Mouse (Mus musculus): ENCODE measurements around the gene 2310034G01Rik. TPM values are rescaled to one million over a fixed set of nuclear protein-coding genes. Genes with fewer than 3 reads are reported as not detected.
A peak's percentile ranks its signal among the peaks of the same experiment; 100 is the strongest.

Gene 2310034G01Rik
- total RNA-seq, 1 experiment from 2014 or later: not detected

DNA sequence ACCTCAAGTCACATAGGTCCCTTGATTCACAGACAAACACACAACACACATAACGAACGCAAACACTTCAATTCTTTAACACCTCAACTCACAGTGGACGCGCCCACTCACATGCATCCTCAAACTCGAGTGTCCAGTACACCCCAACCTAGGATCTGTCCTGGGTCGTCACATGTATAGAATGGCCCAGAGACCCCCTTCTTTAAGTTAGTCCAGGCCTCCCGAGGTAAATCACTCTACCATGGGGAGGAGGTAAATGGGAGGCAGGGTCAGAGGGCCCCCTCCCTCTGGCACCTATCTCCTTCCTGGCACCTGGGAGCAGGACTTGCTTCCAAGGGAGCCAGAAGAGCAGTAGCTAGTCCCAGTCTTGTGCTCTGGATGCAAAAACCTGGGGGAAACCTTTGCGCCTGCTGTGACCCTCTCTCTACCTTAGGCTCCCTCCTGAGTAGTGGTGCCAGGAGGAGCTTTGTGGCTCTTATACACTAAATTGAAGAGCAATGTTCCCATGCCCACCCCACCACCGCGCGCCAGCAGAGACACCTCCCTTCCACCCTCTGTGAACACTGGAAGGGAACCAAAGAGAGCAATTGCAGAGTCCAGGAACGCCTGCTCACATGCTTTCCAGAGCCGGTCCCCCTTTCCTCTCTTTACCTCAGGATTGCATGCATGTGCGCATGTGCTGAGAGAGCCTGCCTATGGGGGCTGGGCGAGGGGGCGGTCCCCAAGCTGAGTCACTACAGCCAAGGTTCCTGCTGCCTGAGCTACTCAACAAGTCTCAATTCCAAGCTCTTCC is 31.3 kb downstream of the 2310034G01Rik start:
- ATAC-seq (ENCODE audit: extremely low read depth, insufficient number of reproducible peaks, low FRiP score, poor library complexity, severe bottlenecking): no peak

DNA sequence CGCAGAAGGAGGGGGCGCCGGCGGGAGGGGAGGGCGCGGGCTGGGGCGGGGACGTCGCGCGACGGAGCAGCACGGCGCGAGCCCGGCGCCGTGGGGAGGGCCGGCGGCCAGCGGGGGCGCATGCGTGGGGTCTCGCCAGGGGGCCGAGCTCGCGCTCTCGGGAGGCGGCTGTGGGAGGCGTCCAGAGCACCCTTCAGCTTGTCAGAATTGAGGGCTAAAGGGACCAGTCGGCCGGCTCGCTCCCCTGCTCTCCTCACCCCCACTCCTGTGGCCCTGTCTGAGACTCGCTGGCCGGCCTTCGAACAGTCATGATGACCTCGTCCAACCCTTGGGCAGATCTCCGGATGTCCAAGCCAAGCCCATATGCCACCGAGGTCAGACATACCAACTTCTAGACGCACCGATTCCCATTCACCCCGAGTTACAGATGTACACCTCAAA is 32.1 kb downstream of the 2310034G01Rik start:
- ATAC-seq (ENCODE audit: extremely low read depth, insufficient number of reproducible peaks, low FRiP score, poor library complexity, severe bottlenecking): no peak

DNA sequence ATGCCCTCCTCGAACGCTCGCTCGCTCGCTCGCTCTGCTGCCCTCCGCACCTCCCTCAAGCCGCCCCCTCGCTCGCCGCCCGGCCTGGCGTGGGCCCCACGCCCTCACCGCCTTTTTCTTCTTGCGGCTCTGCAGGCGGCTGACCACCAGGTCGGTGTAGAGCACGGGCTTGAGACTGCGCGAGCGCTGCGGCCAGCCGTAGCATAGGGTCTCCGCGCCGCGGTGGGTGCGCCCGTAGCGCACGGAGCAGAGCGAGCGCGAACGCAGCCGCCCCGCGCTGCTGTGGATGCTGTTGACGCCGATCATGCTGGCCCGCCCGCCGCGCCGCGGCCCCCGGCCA is 32.6 kb downstream of the 2310034G01Rik start:
- ATAC-seq (ENCODE audit: extremely low read depth, insufficient number of reproducible peaks, low FRiP score, poor library complexity, severe bottlenecking): no peak

DNA sequence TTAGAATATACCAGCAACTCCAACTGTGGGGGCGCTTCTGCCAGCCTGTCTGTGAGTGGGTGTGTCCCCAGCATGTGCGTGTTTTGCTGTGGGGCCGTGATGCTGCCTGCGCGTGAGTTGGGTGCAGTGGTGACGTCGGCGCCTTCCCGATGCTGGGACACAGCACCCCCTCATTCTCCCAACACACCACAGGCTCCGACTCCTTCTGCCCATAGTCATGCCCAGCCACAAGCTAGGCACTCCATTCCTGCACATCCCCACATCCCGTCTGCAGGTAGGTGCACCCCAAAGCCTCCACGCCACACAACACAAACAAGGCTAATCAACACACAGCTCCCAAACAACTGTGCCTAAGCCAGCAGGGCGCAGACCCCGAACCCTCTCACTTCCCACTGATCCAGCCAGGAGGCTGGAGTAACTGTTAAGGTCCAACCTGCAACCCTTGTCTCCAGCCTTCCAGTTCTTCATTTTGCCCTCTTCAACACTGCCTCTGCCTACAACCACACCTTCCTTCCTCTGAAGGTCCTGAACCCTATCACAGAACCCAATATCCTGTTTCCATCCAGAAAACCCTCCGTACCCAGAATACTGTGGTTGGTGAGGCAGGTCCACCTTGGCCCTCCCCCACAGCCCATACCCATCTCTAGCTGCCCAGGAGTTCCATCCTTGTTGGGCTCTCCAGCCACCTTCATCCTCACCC is 33.1 kb downstream of the 2310034G01Rik start:
- no peak for ATAC-seq (ENCODE audit: extremely low read depth, insufficient number of reproducible peaks, low FRiP score, poor library complexity, severe bottlenecking)

DNA sequence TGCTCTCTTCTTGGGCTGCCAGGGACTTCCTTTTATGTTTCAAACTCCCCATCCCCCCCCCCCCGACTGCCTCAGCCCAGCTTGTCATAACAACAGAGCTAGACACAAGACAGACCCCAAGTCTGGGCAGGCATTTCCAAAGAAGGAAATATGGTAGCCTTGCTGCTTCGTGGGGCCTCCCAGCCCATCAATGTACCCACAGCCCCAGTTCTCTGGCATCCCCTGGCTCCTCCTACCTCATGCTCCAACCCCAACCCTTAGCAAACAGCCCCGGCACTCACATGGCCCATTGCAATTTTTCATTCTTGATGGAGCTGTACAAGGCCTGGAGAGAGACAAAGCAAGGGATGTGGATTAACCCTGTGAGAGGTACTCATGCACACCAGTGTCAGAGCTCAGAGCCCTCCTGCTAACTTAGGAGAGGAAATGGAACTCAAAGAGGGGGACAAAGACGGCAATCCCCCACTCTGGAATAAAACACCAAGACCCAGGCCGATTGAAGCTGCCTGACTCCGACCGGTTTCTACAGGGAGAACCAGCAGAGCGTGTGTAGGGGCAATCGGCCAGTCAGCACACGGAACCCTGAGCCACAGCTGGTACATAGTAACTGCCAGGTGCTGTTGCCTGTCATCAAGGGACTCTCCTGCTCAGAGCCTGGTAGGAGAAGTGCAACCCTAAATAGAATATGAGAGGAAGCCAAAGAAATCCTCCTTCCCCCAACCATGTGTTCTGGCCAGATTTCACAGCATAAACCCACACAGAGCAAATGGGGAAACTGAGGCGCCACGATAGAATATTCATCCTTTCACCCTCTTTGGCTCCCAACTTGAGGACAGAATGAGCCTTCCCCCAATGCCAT is 34.1 kb downstream of the 2310034G01Rik start:
- no peak for ATAC-seq (ENCODE audit: extremely low read depth, insufficient number of reproducible peaks, low FRiP score, poor library complexity, severe bottlenecking)

DNA sequence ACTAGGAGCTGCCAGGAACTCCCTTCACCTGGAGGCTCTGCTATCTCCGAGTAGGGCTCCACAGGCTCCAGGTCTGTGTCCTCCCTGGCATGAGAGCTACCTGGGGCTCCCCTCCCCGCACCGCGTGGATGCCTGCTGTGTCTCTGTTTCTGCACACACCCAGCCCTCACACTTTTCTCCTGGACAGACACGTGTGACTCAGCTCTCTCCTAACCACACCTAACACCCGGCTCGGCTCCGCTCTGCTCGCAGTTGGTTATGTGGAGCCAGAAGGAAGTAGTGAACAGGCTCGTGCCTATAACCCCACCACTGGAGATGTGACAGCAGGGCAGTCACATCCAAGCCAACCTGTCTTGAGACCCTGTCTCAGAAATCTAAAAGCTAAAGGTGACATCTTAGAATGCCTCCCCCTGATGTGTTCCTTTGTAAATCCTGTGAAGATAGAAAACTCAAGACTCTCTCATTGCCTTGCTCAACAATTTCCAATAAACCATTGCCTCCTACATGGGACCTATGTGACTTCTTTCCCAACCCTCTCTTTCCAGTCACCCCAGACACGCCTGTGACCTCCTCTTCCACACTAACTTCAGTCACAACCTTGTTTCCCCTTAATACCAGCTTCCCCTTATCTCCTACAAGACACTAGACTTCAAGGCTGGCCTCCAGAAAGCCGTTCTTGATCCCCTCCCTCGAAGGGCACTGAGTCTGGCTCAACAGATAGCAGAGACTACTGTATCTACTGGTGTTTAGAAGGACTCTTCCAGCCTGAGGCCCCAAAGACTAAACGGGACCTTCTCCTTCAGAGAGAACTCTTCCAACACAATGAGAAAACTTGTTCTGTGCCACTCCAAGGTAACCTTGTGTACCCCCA is 35.0 kb downstream of the 2310034G01Rik start:
- no peak for ATAC-seq (ENCODE audit: extremely low read depth, insufficient number of reproducible peaks, low FRiP score, poor library complexity, severe bottlenecking)

DNA sequence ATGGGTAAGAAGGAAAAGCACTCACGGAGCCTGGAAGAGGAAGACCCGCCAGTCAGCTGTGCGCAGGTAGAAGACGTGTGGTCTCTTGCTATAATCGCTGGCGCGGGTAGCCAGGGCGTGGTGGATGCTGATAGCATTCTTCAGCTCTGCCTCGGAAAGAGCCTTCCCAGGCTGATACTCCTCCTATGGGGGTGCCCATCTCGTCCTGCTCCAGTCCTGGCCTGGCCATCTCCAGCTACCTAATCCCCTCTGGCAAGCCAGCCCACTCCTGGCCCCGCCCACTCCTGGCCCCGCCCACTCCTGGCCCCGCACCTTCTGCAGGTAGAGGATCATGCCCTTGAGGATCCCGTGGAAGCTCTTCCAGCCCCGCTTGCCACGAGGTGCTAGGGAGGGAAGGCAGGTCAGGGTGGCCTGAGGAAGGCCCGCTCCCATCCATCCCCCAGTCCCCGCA is 35.9 kb downstream of the 2310034G01Rik start:
- no peak for ATAC-seq (ENCODE audit: extremely low read depth, insufficient number of reproducible peaks, low FRiP score, poor library complexity, severe bottlenecking)

DNA sequence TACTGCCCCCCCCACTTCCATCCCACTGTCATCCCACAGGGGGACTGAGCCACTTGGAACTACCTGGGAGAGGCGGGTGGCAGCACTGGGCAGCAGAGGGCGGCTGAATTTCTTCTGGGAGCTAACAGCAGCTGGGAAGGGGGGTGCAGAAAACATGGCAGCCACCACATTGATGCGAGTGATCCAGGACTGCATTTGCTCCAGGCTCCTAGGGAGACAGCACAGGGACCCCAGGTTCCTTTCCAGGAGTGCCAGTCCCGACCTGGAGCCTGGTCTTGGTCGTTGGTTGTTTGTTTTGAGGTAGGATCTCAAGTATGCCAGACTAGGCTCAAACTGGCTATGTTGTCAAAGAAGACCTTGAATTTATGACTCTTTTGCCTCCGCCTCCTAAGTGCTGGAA is 36.5 kb downstream of the 2310034G01Rik start:
- ATAC-seq (ENCODE audit: extremely low read depth, insufficient number of reproducible peaks, low FRiP score, poor library complexity, severe bottlenecking): no peak

DNA sequence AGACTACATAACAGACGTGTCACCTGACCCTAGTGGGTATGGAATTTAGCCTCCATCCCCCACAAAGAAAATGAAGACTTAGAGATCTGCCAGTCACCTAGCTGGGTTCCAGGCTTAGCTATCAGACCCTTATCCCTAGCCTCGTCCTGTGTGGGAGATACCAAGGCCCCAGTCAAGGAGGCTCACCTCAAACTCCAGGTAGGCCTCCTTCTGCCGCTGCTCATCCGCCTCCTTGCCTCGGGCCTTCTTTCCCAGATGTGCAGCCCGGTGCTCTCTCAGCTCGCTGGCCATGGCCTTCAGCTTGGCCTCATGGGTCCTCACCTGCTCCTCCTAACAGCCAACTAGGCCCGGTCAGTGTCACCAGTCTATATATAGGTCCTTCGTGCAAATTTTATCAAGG is 37.0 kb downstream of the 2310034G01Rik start:
- no peak for ATAC-seq (ENCODE audit: extremely low read depth, insufficient number of reproducible peaks, low FRiP score, poor library complexity, severe bottlenecking)

DNA sequence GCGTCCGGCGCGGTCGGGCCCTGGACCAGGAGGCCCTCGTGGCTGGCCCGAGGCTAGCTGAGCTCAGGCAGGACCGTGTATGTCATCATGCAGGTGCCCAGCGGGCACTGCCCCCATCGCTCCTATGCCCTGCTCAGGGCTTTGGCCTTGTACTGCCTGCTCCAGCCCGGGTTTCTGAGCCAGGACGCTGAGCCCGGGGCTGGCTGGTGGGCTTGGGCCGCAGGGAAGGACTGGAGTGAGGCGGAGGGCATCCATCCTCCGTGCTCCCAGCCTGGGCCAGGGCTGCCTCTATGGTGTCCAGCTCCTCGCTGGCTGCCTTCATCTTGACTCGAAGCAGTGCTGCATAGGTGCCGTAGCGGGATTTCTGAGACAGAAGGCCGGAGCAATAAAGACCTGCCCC is 37.5 kb downstream of the 2310034G01Rik start:
- ATAC-seq (ENCODE audit: extremely low read depth, insufficient number of reproducible peaks, low FRiP score, poor library complexity, severe bottlenecking): no peak

DNA sequence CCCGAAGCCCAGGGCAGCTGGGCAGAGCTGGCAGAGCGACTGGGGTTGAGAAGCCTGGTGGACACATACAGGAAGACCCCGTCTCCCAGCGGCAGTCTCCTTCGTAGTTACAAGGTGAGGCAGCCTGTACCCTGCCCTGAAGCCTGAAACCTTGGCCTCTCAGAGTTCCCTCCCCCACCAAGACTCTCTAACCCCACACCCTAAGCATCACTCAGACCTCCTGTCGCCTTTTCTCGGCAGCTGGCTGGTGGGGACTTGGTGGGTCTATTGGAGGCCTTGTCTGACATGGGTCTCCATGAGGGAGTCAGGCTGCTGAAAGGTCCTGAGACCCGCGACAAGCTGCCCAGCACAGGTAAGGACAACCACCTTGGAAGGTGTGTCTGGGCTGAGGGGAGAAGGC is 38.8 kb downstream of the 2310034G01Rik start:
- ATAC-seq (ENCODE audit: extremely low read depth, insufficient number of reproducible peaks, low FRiP score, poor library complexity, severe bottlenecking): no peak

DNA sequence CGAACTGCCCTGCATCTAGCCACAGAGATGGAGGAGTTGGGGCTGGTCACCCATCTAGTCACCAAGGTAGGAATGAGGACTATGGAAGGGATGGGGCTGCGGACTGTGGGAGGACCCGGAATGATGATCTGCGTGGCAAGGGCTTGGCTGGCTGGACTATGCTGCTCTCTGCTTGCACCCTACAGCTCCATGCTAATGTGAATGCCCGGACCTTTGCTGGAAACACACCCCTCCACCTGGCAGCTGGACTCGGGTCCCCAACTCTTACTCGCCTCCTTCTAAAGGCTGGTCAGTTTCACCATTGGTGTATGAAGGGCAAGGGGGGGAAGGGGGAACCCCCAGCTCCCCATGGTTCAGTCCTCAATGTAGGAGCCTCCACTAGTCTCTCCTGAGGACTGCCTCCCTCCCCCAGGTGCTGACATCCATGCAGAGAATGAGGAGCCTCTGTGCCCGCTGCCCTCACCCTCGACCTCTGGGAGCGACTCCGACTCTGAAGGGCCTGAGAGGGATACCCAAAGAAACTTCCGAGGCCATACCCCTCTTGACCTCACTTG is 39.7 kb downstream of the 2310034G01Rik start:
- ATAC-seq (ENCODE audit: extremely low read depth, insufficient number of reproducible peaks, low FRiP score, poor library complexity, severe bottlenecking): no peak

DNA sequence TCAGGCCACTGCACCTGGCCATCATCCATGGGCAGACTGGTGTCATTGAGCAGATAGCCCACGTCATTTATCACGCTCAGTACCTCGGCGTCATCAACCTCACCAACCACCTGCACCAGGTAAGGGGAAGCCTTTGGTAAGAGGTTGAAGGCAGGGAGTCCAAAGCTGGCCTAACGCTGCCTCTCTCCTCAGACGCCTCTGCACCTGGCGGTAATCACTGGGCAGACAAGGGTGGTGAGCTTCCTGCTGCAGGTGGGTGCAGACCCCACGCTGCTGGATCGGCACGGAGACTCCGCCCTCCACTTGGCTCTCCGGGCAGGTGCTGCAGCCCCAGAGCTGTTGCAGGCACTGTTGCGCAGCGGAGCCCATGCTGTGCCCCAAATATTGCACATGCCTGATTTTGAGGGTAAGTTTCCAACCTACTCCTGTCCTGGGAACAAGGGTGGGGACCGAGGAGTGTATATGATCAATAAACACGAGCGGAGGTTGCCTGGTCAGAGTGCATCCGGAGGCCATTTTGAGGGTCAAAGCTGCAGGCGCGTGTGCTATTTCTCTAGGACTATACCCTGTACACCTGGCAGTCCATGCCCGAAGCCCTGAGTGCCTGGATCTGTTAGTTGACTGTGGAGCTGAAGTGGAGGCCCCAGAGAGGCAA is 40.3 kb downstream of the 2310034G01Rik start:
- ATAC-seq (ENCODE audit: extremely low read depth, insufficient number of reproducible peaks, low FRiP score, poor library complexity, severe bottlenecking): no peak

DNA sequence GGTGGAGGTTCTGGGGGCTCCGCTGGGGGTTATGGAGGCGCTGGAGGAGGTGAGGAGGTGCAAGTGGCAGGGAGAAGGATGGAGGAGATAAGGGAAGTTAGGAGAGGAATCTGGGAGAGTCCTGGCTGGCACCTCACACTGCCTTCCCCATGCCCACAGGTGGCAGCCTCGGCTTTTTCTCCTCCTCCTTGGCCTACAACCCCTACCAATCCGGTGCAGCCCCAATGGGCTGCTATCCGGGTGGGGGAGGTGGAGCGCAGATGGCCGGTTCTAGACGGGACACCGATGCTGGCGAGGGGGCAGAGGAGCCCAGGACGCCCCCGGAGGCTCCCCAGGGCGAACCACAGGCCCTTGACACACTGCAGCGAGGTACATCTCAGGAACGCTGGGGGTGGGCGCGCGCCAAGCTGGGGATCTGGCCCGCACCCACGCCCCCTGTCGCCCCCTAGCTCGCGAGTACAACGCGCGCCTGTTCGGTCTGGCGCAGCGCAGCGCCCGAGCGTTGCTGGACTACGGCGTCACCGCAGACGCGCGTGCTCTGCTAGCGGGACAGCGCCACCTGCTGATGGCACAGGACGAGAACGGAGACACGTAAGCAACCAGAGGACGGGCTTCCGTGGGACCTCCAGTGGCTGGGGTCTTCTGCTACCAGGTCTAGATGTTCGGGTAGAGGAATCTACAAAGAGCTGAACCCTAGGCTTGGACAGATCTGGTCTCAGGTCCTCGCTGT is 41.2 kb downstream of the 2310034G01Rik start:
- peak; percentile 34; the same call in 1 of the 2 replicates for ATAC-seq (ENCODE audit: extremely low read depth, insufficient number of reproducible peaks, low FRiP score, poor library complexity, severe bottlenecking)

DNA sequence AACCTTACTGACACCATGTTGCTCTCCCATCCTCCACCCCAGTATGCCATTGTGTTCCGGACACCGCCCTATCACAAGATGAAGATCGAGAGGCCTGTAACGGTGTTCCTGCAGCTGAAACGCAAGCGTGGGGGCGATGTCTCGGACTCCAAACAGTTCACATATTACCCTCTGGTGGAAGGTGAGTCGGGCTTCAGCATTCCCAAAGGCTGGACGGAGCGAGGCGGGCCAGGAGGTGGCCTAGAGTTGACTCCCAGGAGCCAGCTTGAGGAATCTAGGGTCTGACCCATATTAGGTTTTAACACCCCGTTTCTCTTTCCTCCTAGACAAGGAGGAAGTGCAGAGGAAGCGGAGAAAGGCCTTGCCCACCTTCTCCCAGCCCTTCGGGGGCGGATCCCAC is 41.8 kb downstream of the 2310034G01Rik start:
- no peak for ATAC-seq (ENCODE audit: extremely low read depth, insufficient number of reproducible peaks, low FRiP score, poor library complexity, severe bottlenecking)

DNA sequence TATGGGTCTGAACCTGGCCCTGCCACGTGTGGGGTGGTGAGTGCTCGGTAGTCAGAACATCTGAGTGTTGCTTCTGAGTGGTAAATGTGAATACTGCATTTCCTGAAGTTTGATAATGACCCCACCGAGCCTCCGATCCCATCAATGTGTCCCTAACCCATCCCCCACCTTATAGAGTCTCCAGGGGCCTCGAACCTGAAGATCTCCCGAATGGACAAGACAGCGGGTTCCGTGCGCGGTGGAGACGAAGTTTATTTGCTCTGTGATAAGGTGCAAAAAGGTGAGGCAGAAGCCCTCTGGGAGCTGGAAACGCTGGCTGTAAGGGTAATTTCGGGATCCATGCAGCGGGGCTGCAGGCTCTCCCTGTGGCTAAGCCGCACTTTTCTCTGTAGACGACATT is 42.3 kb downstream of the 2310034G01Rik start:
- ATAC-seq (ENCODE audit: extremely low read depth, insufficient number of reproducible peaks, low FRiP score, poor library complexity, severe bottlenecking): no peak

DNA sequence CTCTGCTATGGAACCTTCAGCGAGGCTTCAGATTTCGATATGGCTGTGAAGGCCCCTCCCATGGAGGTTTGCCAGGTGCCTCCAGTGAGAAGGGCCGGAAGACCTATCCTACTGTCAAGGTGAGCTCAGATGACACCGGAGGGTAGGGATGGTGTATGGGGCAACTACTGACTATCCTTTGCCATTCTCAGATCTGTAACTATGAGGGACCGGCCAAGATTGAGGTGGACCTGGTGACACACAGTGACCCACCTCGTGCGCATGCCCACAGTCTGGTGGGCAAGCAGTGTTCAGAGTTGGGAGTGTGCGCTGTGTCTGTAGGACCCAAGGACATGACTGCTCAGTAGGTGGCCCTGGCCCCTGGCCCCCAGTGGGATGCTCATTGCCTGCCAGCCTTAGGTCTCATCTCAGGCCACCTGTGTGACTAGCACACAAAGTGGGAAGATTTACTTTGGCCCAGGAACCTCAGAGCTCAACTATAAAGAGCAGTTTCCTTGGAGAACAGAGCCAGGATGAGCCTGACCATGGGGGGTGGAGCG is 43.3 kb downstream of the 2310034G01Rik start:
- no peak for ATAC-seq (ENCODE audit: extremely low read depth, insufficient number of reproducible peaks, low FRiP score, poor library complexity, severe bottlenecking)

Data from neutrophil, adult 5-6 weeks (primary cell).